In the genomic region with DNA sequence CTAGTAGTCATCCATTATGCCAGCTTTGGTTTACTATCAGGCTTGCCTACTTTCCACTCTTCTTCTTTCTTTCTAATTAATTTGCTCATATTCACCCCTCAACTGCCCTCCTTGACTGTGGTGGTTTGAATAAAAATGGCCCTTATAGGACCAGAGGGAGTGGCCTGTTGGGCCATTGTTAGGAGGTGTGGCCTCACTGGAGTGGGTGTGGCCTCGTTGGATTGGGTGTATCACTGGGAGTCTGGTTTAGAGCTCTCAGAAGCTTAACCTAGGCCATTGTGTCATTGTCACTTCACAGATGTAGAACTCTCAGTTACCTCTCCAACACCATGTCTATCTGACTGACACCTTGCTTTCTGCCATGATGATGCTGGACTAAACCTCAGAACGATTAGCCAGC, we compare ENCODE assay signal across 18 mouse cellular contexts. TPM values are rescaled to one million over a fixed set of nuclear protein-coding genes. Genes with fewer than 3 reads are reported as not detected.
"Had no signal": no experiment of that assay in that cellular context is flagged by ENCODE, and none has a peak within 500 bp of the region (broad histone marks: within the 10 kb centered on the region; RNA-seq: fewer than 3 reads in every experiment).

No protein-coding gene starts in this region.

- H3K27me3 ChIP-seq: lung, embryonic 15.5 days; midbrain, embryonic 12.5 days; neural tube, embryonic 12.5 days; stomach, embryonic 15.5 days had no signal

- H3K9ac ChIP-seq: lung, embryonic 15.5 days; midbrain, embryonic 12.5 days; neural tube, embryonic 12.5 days; stomach, embryonic 15.5 days had no signal

- H3K4me3 ChIP-seq: lung, embryonic 15.5 days; midbrain, embryonic 10.5 days; midbrain, embryonic 12.5 days; neural tube, embryonic 12.5 days; stomach, embryonic 15.5 days had no signal

- H3K4me2 ChIP-seq: lung, embryonic 15.5 days; midbrain, embryonic 12.5 days; neural tube, embryonic 12.5 days; stomach, embryonic 15.5 days had no signal

- H3K4me1 ChIP-seq: lung, embryonic 15.5 days; midbrain, embryonic 12.5 days; neural tube, embryonic 12.5 days; stomach, embryonic 15.5 days had no signal

- DNase-seq: lung, adult 2 months; lung, postnatal 14 days; lung, postnatal 36 days; midbrain, embryonic 14.5 days; right cerebral cortex, postnatal 14 days; thymus, adult 2 months; thymus, postnatal 25 days; thymus, postnatal 4 days had no signal

- H3K36me3 ChIP-seq: lung, embryonic 15.5 days; midbrain, embryonic 10.5 days; midbrain, embryonic 12.5 days; neural tube, embryonic 12.5 days; stomach, embryonic 15.5 days had no signal

- ATAC-seq: lung, postnatal 0 days had no signal

- H3K9me3 ChIP-seq: lung, embryonic 15.5 days; midbrain, embryonic 10.5 days; midbrain, embryonic 12.5 days; neural tube, embryonic 12.5 days; stomach, embryonic 15.5 days had no signal

- H3K27ac ChIP-seq: lung, embryonic 15.5 days; macrophage; midbrain, embryonic 10.5 days; midbrain, embryonic 12.5 days; neural tube, embryonic 12.5 days; stomach, embryonic 15.5 days; stomach, postnatal 0 days had no signal

RNA-seq across cellular contexts. Expression of a gene that starts 59.8 kb away (rescaled TPM):
- total RNA-seq: megakaryocyte-erythroid progenitor cell, adult 5-6 weeks; monocyte, adult 5-6 weeks had no signal
- polyA plus RNA-seq: macrophage had no signal
